Mouse (Mus musculus): ENCODE measurements around the gene Gm11639.

GRCm38 (mm10) chr11:104637010-104637409, 48.5 kb upstream of the Gm11639 start:
- TF ChIP-seq POLR2A (IDR thresholded peaks at IDR 0.05; ENCODE audit: insufficient read depth, low read depth, low read length) (no peak), CTCF (IDR thresholded peaks at IDR 0.05) (no peak), EP300 (IDR thresholded peaks at IDR 0.05; ENCODE audit: insufficient read depth, low read depth, low read length) (no peak)
